Mouse (Mus musculus) lung, postnatal 0 days (tissue): ENCODE data around the gene Zkscan1.

Experiments
- CTCF ChIP-seq: IDR thresholded peaks from 2 replicates; pipeline ENCODE4 v1.5.1; 2016; ENCODE audit warnings: antibody characterized with exemption, mild to moderate bottlenecking
- EP300 ChIP-seq: IDR thresholded peaks from 2 replicates; pipeline ENCODE4 v1.6.1; 2016; ENCODE audit warnings: antibody characterized with exemption, mild to moderate bottlenecking, control low read depth

DNA sequence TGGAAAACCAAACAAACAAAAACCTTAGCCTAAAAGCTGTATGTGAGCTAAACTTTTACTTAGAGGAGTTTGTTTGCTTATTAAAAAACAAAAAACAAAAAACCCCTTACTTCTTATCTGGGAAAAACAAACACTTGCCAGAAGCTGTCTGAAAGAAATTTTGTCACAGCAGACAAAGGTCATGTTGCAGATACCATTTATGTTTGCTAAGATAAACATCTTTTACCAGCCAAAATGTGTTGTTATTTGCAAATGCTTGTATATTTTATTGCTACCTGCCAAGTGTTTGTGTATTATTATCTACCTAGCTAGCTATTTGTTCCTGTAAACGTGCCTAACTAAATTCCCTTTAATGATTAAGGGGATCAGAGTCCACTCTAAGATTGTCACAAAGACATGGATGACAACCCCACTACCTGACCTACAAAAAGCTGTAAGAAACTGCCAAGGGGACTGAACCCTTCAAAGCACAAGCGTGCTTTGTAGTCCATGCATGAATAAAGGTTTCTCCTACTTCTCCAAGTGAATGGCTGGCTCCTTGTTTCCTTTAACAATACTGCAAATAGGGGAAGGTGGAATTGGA lies 1.5 kb upstream of the Zkscan1 start:
- TF ChIP-seq CTCF (no peak), EP300 (no peak)
